Mouse (Mus musculus): ENCODE results near the gene Eif5a2. TPM values are rescaled to one million over a fixed set of nuclear protein-coding genes. Genes with fewer than 3 reads are reported as not detected.
A peak's percentile ranks its signal among the peaks of the same experiment; 100 is the strongest.
"Not testable (repeated sequence)": the region's sequence is repeated elsewhere in the genome, so short reads cannot be mapped to it uniquely, and the experiment has no call there.

Eif5a2 gene
- total RNA-seq (2021), result 1 to 10 TPM; 1.3 to 1.4 TPM

GRCm38 (mm10) chr3:28780994-28781393 lies at the start of gene Eif5a2:
Eif5a2 (plus strand) TSS chr3:28781276.
- DNase-seq, result peak; percentile 87 to 88
- intact Hi-C loops (cut with DNase I), result loop anchor here (2.0 kb wide), 1 partner anchor 24 kb away; the partner anchor contains the start of gene Rpl22l1

- intact Hi-C loops (cut with DNase I), result no loop called here
- DNase-seq, result no peak
Measured at GRCm38 (mm10) chr3:28734712-28735111, 46.4 kb upstream of the Eif5a2 start.

- no peak for DNase-seq
- intact Hi-C loops (cut with DNase I), result no loop called here
Measured at GRCm38 (mm10) chr3:28736981-28737380, 44.1 kb upstream of the Eif5a2 start.

GRCm38 (mm10) chr3:28740353-28740752 lies 40.7 kb upstream of the Eif5a2 start:
- intact Hi-C loops (cut with DNase I), result loop anchor here (10.0 kb wide), 2 partner anchors 176 to 756 kb away; no protein-coding TSS in a partner anchor
- no peak for DNase-seq

- DNase-seq, result no peak
- intact Hi-C loops (cut with DNase I), result loop anchor here (10.0 kb wide), 2 partner anchors 178 to 758 kb away; no protein-coding TSS in a partner anchor
Measured at GRCm38 (mm10) chr3:28743251-28743650, 37.8 kb upstream of the Eif5a2 start.

- intact Hi-C loops (cut with DNase I), result loop anchor here (1.0 to 10.0 kb wide), 4 partner anchors 37 to 761 kb away; no protein-coding TSS in a partner anchor
- peak; percentile 59 to 67 for DNase-seq
Measured at GRCm38 (mm10) chr3:28745835-28746483, 35.1 kb upstream of the Eif5a2 start.

GRCm38 (mm10) chr3:28748151-28748550 lies 32.9 kb upstream of the Eif5a2 start:
- intact Hi-C loops (cut with DNase I), result loop anchor here (10.0 kb wide), 2 partner anchors 183 to 763 kb away; no protein-coding TSS in a partner anchor
- DNase-seq, result no peak

- intact Hi-C loops (cut with DNase I), result loop anchor here (10.0 kb wide), 2 partner anchors 184 to 764 kb away; no protein-coding TSS in a partner anchor
Measured at GRCm38 (mm10) chr3:28748956-28749355, 32.1 kb upstream of the Eif5a2 start.

GRCm38 (mm10) chr3:28755477-28755876 lies 25.6 kb upstream of the Eif5a2 start:
- intact Hi-C loops (cut with DNase I), result no loop called here
- no peak for DNase-seq

More at GRCm38 (mm10) chr3:28748956-28749355, 32.1 kb upstream of the Eif5a2 start:
- DNase-seq, result no peak

GRCm38 (mm10) chr3:28761225-28761789 lies 19.8 kb upstream of the Eif5a2 start:
- DNase-seq, result no peak
- intact Hi-C loops (cut with DNase I), result no loop called here

GRCm38 (mm10) chr3:28766935-28767334 lies 14.1 kb upstream of the Eif5a2 start:
- intact Hi-C loops (cut with DNase I), result no loop called here
- DNase-seq, result no peak

GRCm38 (mm10) chr3:28768222-28768621 lies 12.9 kb upstream of the Eif5a2 start:
- no peak for DNase-seq

GRCm38 (mm10) chr3:28772919-28773318 lies 8.2 kb upstream of the Eif5a2 start:
- intact Hi-C loops (cut with DNase I); DNase-seq: not testable (repeated sequence)

More at GRCm38 (mm10) chr3:28768222-28768621, 12.9 kb upstream of the Eif5a2 start:
- intact Hi-C loops (cut with DNase I), result no loop called here

- DNase-seq, result no peak
- intact Hi-C loops (cut with DNase I), result no loop called here
Measured at GRCm38 (mm10) chr3:28775361-28775760, 5.7 kb upstream of the Eif5a2 start.

GRCm38 (mm10) chr3:28775958-28776357 lies 5.1 kb upstream of the Eif5a2 start:
- no peak for DNase-seq
- intact Hi-C loops (cut with DNase I), result no loop called here

GRCm38 (mm10) chr3:28776491-28776890 lies 4.6 kb upstream of the Eif5a2 start:
- DNase-seq, result no peak
- intact Hi-C loops (cut with DNase I), result no loop called here

- no peak for DNase-seq
- intact Hi-C loops (cut with DNase I), result loop anchor here (2.0 kb wide), 1 partner anchor 24 kb away; the partner anchor contains the start of gene Rpl22l1
Measured at GRCm38 (mm10) chr3:28780511-28780910, 565 bp upstream of the Eif5a2 start.

GRCm38 (mm10) chr3:28781422-28781821 lies 346 bp downstream of the Eif5a2 start:
- intact Hi-C loops (cut with DNase I), result loop anchor here (2.0 kb wide), 1 partner anchor 23 kb away; the partner anchor contains the start of gene Rpl22l1
- DNase-seq, result no peak

- DNase-seq, result no peak
- intact Hi-C loops (cut with DNase I), result loop anchor here (2.0 kb wide), 1 partner anchor 23 kb away; the partner anchor contains the start of gene Rpl22l1
Measured at GRCm38 (mm10) chr3:28781848-28782247, 772 bp downstream of the Eif5a2 start.

GRCm38 (mm10) chr3:28784176-28784575 lies 3.1 kb downstream of the Eif5a2 start:
- DNase-seq, result no peak
- intact Hi-C loops (cut with DNase I), result no loop called here

GRCm38 (mm10) chr3:28794835-28795234 lies 13.8 kb downstream of the Eif5a2 start:
- DNase-seq, result no peak
- intact Hi-C loops (cut with DNase I), result no loop called here
